Mouse (Mus musculus) ES-E14 (cell line): ENCODE results near the gene Agap1. TPM values are rescaled to one million over a fixed set of nuclear protein-coding genes. Genes with fewer than 3 reads are reported as not detected.

ENCODE experiments used
- DNase-seq: peaks from one replicate; pipeline ENCODE4 v3.0.0-alpha.2; 2013; ENCODE audit warnings: low read depth, low spot score
- H3K27ac ChIP-seq: 2 replicates; pipeline ENCODE4 v1.5.1; 2012; ENCODE audit warnings: low read depth, mild to moderate bottlenecking, low read length, moderate library complexity, mixed read lengths; ENCODE audit not compliant: poor library complexity, insufficient read depth, severe bottlenecking
- H3K36me3 ChIP-seq: 2 replicates; pipeline ENCODE4 v1.6.1; 2012; ENCODE audit warnings: mild to moderate bottlenecking, low read length, moderate library complexity, mixed read lengths; ENCODE audit not compliant: control insufficient read depth, poor library complexity, insufficient read depth, severe bottlenecking
- H3K4me1 ChIP-seq, 2 experiments: fragments of 150-350 bp in 1 of 2; sonication (generic) in 1 of 2; 2 replicates each; pipeline ENCODE4 v1.6.1; 2012; ENCODE audit warnings: low read length in 2 of 2, mild to moderate bottlenecking in 1 of 2, mixed read lengths in 1 of 2; ENCODE audit not compliant: control insufficient read depth in 2 of 2, insufficient read depth in 2 of 2, poor library complexity in 1 of 2
- H3K4me3 ChIP-seq, 2 experiments: fragments of 150-350 bp in 1 of 2; sonication (generic) in 1 of 2; 2 replicates each; pipeline ENCODE4 v1.5.1; 2012; ENCODE audit warnings: low read length in 2 of 2, low read depth in 1 of 2, mild to moderate bottlenecking in 1 of 2, mixed read lengths in 1 of 2; ENCODE audit not compliant: insufficient read depth in 1 of 2, poor library complexity in 1 of 2, severe bottlenecking in 1 of 2
- H3K9ac ChIP-seq: 2 replicates; pipeline ENCODE4 v1.6.1; 2012; ENCODE audit warnings: low read depth, mild to moderate bottlenecking, low read length, mixed read lengths; ENCODE audit not compliant: poor library complexity, insufficient read depth, severe bottlenecking
- H3K9me3 ChIP-seq: fragments of 150-350 bp; sonication (generic); 2 replicates; pipeline ENCODE4 v1.6.1; 2012; ENCODE audit warnings: low read depth, mild to moderate bottlenecking, low read length; ENCODE audit not compliant: control insufficient read depth, insufficient read depth
- CHD2 ChIP-seq: IDR thresholded peaks from 2 replicates; pipeline ENCODE4 v1.6.1; 2014; ENCODE audit warnings: mild to moderate bottlenecking, low read depth, low read length, inconsistent platforms
- HCFC1 ChIP-seq: IDR thresholded peaks from 2 replicates; pipeline ENCODE4 v1.6.1; 2012; ENCODE audit warnings: low read length, inconsistent platforms, borderline replicate concordance; ENCODE audit not compliant: insufficient read depth
- MAFK ChIP-seq: IDR thresholded peaks from 2 replicates; pipeline ENCODE4 v1.6.1; 2014; ENCODE audit warnings: mild to moderate bottlenecking, low read depth, low read length, inconsistent platforms; ENCODE audit not compliant: insufficient read depth
- ZC3H11A ChIP-seq: IDR thresholded peaks from 2 replicates; pipeline ENCODE4 v1.6.1; 2012; ENCODE audit warnings: low read depth, mild to moderate bottlenecking, inconsistent platforms, low read length, borderline replicate concordance
- ZNF384 ChIP-seq: IDR thresholded peaks from 2 replicates; pipeline ENCODE4 v1.6.1; 2012; ENCODE audit warnings: low read depth, low read length, inconsistent platforms
- in situ Hi-C, 2 experiments: fragments of 600-800 bp; cut with MboI; formaldehyde crosslinking; loops; one replicate each; pipeline ENCODE4 v1.15.1; 2025; ENCODE audit warnings: low sequenced_read_pairs in 2 of 2, inconsistent platforms in 1 of 2; ENCODE audit not compliant: unreplicated experiment in 2 of 2
- total RNA-seq: library from RNA; depleted of rRNA; stranded (reverse); fragments of 300-350 nt; gene quantifications from 2 replicates; pipeline ENCODE4 v1.2.3, GENCODE M21; 2012

The Agap1 gene
- total RNA-seq, 1 experiment = 19.8 TPM

DNA sequence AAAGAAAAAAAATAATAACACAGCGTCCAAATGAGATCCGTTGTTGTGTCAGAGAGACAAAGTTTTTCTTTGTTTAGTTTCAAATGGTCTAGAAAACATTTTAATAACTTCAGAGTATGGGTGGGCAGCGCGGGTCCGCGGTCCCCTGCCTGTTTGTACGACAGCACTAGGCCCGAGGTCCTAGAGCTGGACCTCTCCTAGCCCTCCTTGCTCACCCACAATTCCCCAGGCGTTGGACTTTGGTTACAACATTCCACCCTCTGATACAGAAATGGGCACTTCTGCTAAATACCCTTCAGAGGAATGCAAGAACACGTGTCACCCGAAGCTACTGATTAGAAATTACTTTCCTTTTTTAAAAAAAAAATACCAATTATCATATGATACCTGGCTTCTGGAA is 296.7 kb downstream of the Agap1 start:
- Histone ChIP-seq H3K4me1 (peaks cover 0 to 2% of the 10 kb centered on the region in 2 experiments; a peak in 2 of 4 replicates), H3K9me3 (no peaks in the 10 kb centered on the region), H3K36me3 (no peaks in the 10 kb centered on the region), H3K4me3 (no peak overlapping the region), H3K9ac (no peak overlapping the region), H3K27ac (no peak overlapping the region)
- in situ Hi-C loops = loop anchor here in 1 of 2 experiments (25.0 kb wide), 1 partner anchor 186 kb away; the partner anchor contains the start of gene Gbx2
- no peak for DNase-seq
- TF ChIP-seq ZNF384 = no peak

GRCm38 (mm10) chr1:89752659-89753058 is 298.1 kb downstream of the Agap1 start:
- peaks cover 2 to 9% of the 10 kb centered on the region in 2 experiments; a peak in 2 of 4 replicates for H3K4me1 ChIP-seq
- no peak overlapping the region for H3K4me3 ChIP-seq
- no peaks in the 10 kb centered on the region for H3K9me3 ChIP-seq
- in situ Hi-C loops = loop anchor here in 1 of 2 experiments (25.0 kb wide), 1 partner anchor 185 kb away; the partner anchor contains the start of gene Gbx2
- TF ChIP-seq ZC3H11A (no peak), CHD2 (no peak), MAFK (no peak), HCFC1 (no peak), ZNF384 (no peak)
- no peaks in the 10 kb centered on the region for H3K36me3 ChIP-seq
- no peak for DNase-seq
- no peak overlapping the region for H3K9ac ChIP-seq
- H3K27ac ChIP-seq = no peak overlapping the region

DNA sequence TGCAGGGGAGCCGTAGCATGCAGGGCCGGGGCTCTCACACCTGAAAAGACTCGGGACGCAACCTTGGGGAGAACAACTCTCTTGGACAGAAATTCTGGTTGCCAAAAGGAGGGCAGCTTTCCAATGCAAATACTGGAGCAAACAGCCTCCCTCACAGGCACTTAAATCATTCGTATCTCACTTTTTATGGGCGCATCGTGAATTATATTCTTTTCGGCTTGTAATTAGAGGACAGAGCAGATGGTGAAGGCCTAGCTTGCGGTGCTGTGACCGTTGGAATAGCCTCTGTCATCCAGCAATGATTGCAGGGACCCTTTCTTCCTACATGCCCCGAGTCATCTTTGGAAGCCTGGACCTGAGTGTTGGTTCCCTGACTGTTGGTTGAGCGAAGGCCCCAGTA is 300.8 kb downstream of the Agap1 start:
- TF ChIP-seq HCFC1 = no peak
- no peak for TF ChIP-seq MAFK
- no peak for TF ChIP-seq CHD2
- no peak for TF ChIP-seq ZNF384
- TF ChIP-seq ZC3H11A = no peak
- DNase-seq = no peak
- H3K36me3 ChIP-seq = no peaks in the 10 kb centered on the region
- no peaks in the 10 kb centered on the region for H3K9me3 ChIP-seq
- no peak overlapping the region for H3K4me3 ChIP-seq
- peaks cover 2 to 9% of the 10 kb centered on the region in 2 experiments; a peak in 2 of 4 replicates for H3K4me1 ChIP-seq
- in situ Hi-C loops = loop anchor here in 1 of 2 experiments (25.0 kb wide), 1 partner anchor 182 kb away; the partner anchor contains the start of gene Gbx2
- H3K9ac ChIP-seq = no peak overlapping the region
- no peak overlapping the region for H3K27ac ChIP-seq

- H3K27ac ChIP-seq = no peak overlapping the region
- peaks cover 2 to 9% of the 10 kb centered on the region in 2 experiments; a peak in 2 of 4 replicates for H3K4me1 ChIP-seq
- peak; percentile 42 for DNase-seq
- no peaks in the 10 kb centered on the region for H3K36me3 ChIP-seq
- in situ Hi-C loops = loop anchor here in 1 of 2 experiments (25.0 kb wide), 1 partner anchor 181 kb away; the partner anchor contains the start of gene Gbx2
- no peak overlapping the region for H3K4me3 ChIP-seq
- TF ChIP-seq HCFC1 = no peak
- TF ChIP-seq ZNF384 = no peak
- no peak for TF ChIP-seq ZC3H11A
- TF ChIP-seq CHD2 = no peak
- TF ChIP-seq MAFK = no peak
- H3K9me3 ChIP-seq = no peaks in the 10 kb centered on the region
- H3K9ac ChIP-seq = no peak overlapping the region
Measured at GRCm38 (mm10) chr1:89756387-89756786, 301.8 kb downstream of the Agap1 start.

GRCm38 (mm10) chr1:89757545-89757944 is 302.9 kb downstream of the Agap1 start:
- Histone ChIP-seq H3K9ac (no peak overlapping the region), H3K9me3 (no peaks in the 10 kb centered on the region), H3K27ac (no peak overlapping the region), H3K36me3 (no peaks in the 10 kb centered on the region), H3K4me3 (no peak overlapping the region), H3K4me1 (peaks cover 2 to 9% of the 10 kb centered on the region in 2 experiments; a peak in 2 of 4 replicates)
- TF ChIP-seq HCFC1 (no peak), CHD2 (no peak), ZC3H11A (0 out of 2 replicates have a peak, but pooled peaks have one; percentile 17)
- in situ Hi-C loops = loop anchor here in 1 of 2 experiments (25.0 kb wide), 1 partner anchor 180 kb away; the partner anchor contains the start of gene Gbx2
- peak; percentile 47 for DNase-seq
